Mouse (Mus musculus): ENCODE results near the gene Gria1. TPM values are rescaled to one million over a fixed set of nuclear protein-coding genes. Genes with fewer than 3 reads are reported as not detected.

The Gria1 gene
- not detected for polyA plus RNA-seq (2017; shearing (Covaris generic))

- ATAC-seq, result no peak
These were observed at the start of gene Gria1 for GRCm38 (mm10) chr11:57011024-57011690. TSS of gene Gria1 (plus strand) at chr11:57011387.

- ATAC-seq, result no peak
These were observed 49.4 kb upstream of the Gria1 start for GRCm38 (mm10) chr11:56961751-56962150.

- no peak for ATAC-seq
These were observed 38.4 kb upstream of the Gria1 start for GRCm38 (mm10) chr11:56972814-56973213.

GRCm38 (mm10) chr11:56984321-56985000, 26.7 kb upstream of the Gria1 start:
- no peak for ATAC-seq

- no peak for ATAC-seq
These were observed 25.7 kb upstream of the Gria1 start for GRCm38 (mm10) chr11:56985457-56985856.

GRCm38 (mm10) chr11:56999601-57000001, 11.6 kb upstream of the Gria1 start:
- ATAC-seq, result no peak

GRCm38 (mm10) chr11:57004611-57005010, 6.6 kb upstream of the Gria1 start:
- ATAC-seq, result no peak

- ATAC-seq, result no peak
These were observed 5.8 kb upstream of the Gria1 start for GRCm38 (mm10) chr11:57005341-57005740.

- no peak for ATAC-seq
These were observed 3.4 kb upstream of the Gria1 start for GRCm38 (mm10) chr11:57007790-57008189.

GRCm38 (mm10) chr11:57010611-57011010, 576 bp upstream of the Gria1 start:
- no peak for ATAC-seq

GRCm38 (mm10) chr11:57011691-57012039, 478 bp downstream of the Gria1 start:
- ATAC-seq, result no peak

GRCm38 (mm10) chr11:57012287-57012921, 1.2 kb downstream of the Gria1 start:
- ATAC-seq, result no peak

- no peak for ATAC-seq
These were observed 2.4 kb downstream of the Gria1 start for GRCm38 (mm10) chr11:57013464-57014190.

- ATAC-seq, result no peak
These were observed 3.2 kb downstream of the Gria1 start for GRCm38 (mm10) chr11:57014396-57014795.

- ATAC-seq, result no peak
These were observed 7.3 kb downstream of the Gria1 start for GRCm38 (mm10) chr11:57018536-57018935.

GRCm38 (mm10) chr11:57022400-57022799, 11.2 kb downstream of the Gria1 start:
- no peak for ATAC-seq

GRCm38 (mm10) chr11:57030448-57030847, 19.3 kb downstream of the Gria1 start:
- no peak for ATAC-seq

- ATAC-seq, result no peak
These were observed 27.6 kb downstream of the Gria1 start for GRCm38 (mm10) chr11:57038807-57039206.

- no peak for ATAC-seq
These were observed 28.1 kb downstream of the Gria1 start for GRCm38 (mm10) chr11:57039306-57039705.

GRCm38 (mm10) chr11:57042057-57042456, 30.9 kb downstream of the Gria1 start:
- ATAC-seq, result no peak

GRCm38 (mm10) chr11:57044146-57044545, 33.0 kb downstream of the Gria1 start:
- ATAC-seq, result no peak

- ATAC-seq, result no peak
These were observed 40.7 kb downstream of the Gria1 start for GRCm38 (mm10) chr11:57051666-57052562.
